Mouse (Mus musculus): ENCODE data around the gene Slc39a13. TPM values are rescaled to one million over a fixed set of nuclear protein-coding genes. Genes with fewer than 3 reads are reported as not detected.
"Not testable (repeated sequence)": the region's sequence is repeated elsewhere in the genome, so short reads cannot be mapped to it uniquely, and the experiment has no call there.

The Slc39a13 gene
- polyA plus RNA-seq, 1 experiment from 2014 or later: 32.3 TPM

DNA sequence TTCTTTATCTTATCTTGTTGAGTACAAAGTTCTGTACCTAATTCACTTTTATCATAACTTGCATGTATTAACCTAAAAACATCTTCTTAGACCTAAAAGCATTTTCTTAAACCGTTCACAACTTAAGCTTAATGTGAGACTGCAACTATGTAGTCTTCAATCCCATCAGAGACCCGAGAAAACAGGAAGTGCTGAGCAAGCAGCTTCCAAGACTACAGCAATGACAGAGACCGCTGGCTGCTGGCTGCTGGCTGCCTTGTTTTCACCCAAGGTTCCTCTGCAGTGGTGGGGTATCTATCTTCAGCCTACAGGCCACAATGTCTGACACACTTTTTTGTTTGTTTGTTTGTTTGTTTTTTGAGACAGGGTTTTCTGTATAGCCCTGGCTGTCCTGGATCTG lies 18.3 kb downstream of the Slc39a13 start:
- ATAC-seq (ENCODE audit: low read depth): no peak
- H3K4me2 ChIP-seq (ENCODE audit: low read depth, low read length): no peak overlapping the region
- H3K27me3 ChIP-seq (ENCODE audit: control insufficient read depth, insufficient read depth, low read length): no peaks in the 10 kb centered on the region
- peaks cover 8% of the 10 kb centered on the region for H3K4me1 ChIP-seq (ENCODE audit: control insufficient read depth, insufficient read depth, low read length)
- H3K9me3 ChIP-seq (ENCODE audit: control insufficient read depth, low read length): no peaks in the 10 kb centered on the region
- 79% methylated on average over 3 of the region's 3 CpGs for WGBS
- H3K27ac ChIP-seq (ENCODE audit: low read depth, low read length): no peak overlapping the region
- peaks cover 14% of the 10 kb centered on the region for H3K36me3 ChIP-seq (ENCODE audit: control insufficient read depth, insufficient read depth, low read length)
- no peak overlapping the region for H3K9ac ChIP-seq (replicated peaks; ENCODE audit: low read depth, low read length)
- H3K4me3 ChIP-seq (ENCODE audit: low read depth, low read length): no peak overlapping the region

DNA sequence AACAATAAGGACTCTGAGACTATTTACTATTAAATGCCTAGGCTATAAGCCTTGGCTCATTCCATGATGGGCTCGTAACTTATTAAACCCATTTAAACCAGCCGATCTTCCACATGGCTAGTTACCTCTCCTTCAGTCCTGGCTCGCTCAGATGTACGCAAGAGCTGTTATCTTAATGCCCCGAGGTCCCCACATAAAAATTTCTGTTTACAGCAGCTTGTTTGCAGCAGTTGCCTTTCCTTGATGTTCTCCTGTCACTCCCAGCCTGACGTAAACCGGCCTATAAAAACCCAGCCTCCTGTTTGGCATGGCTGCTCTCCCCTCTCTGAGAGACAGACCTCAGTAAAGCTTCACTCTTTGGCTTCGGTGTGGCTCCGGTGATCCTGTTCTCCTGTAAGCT lies 22.9 kb downstream of the Slc39a13 start:
- Histone ChIP-seq H3K9ac (replicated peaks; ENCODE audit: low read depth, low read length) (no peak overlapping the region), H3K27me3 (ENCODE audit: control insufficient read depth, insufficient read depth, low read length) (no peaks in the 10 kb centered on the region), H3K4me3 (ENCODE audit: low read depth, low read length) (no peak overlapping the region), H3K9me3 (ENCODE audit: control insufficient read depth, low read length) (no peaks in the 10 kb centered on the region), H3K27ac (ENCODE audit: low read depth, low read length) (no peak overlapping the region), H3K4me1 (ENCODE audit: control insufficient read depth, insufficient read depth, low read length) (no peaks in the 10 kb centered on the region), H3K4me2 (ENCODE audit: low read depth, low read length) (no peak overlapping the region), H3K36me3 (ENCODE audit: control insufficient read depth, insufficient read depth, low read length) (no peaks in the 10 kb centered on the region)
- 65% methylated on average over 9 of the region's 9 CpGs for WGBS
- no peak for ATAC-seq (ENCODE audit: low read depth)

DNA sequence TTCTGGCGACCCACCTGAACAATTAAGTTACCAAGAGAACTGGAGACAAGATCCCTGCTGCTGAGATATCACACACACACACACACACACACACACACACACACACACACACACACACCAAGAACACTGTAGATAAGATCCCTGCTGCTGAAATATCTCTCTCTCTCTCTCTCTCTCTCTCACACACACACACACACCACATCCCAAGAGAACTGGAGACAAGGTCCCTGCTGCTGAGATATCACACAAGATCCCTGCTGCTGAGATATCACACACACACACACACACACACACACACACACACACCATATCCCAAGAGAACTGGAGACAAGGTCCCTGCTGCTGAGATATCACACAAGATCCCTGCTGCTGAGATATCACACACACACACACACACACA lies 24.4 kb downstream of the Slc39a13 start:
- WGBS: 87% methylated on average over 1 of the region's 1 CpGs
- H3K4me1 ChIP-seq (ENCODE audit: control insufficient read depth, insufficient read depth, low read length); H3K4me2 ChIP-seq (ENCODE audit: low read depth, low read length); H3K27me3 ChIP-seq (ENCODE audit: control insufficient read depth, insufficient read depth, low read length); H3K36me3 ChIP-seq (ENCODE audit: control insufficient read depth, insufficient read depth, low read length); H3K9me3 ChIP-seq (ENCODE audit: control insufficient read depth, low read length); H3K4me3 ChIP-seq (ENCODE audit: low read depth, low read length); ATAC-seq (ENCODE audit: low read depth); H3K27ac ChIP-seq (ENCODE audit: low read depth, low read length); H3K9ac ChIP-seq (replicated peaks; ENCODE audit: low read depth, low read length): not testable (repeated sequence)

DNA sequence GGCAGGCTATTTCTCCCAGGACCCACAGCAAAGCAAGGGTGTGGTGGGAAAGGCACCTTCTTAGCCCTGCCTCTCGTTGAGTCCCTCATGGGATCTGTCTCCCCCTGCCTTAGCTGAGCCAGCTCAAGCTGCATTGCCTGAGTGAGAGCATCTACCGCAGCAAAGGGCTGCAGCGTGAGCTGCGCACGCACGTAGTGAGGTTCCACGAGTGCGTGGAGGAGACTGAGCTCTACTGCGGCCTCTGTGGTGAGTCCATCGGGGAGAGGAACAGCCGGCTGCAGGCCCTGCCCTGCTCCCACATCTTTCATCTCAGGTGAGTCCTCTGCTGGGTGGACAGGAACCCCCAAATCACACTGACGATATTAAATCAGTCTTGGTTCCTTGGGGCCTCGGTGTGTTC lies 25.5 kb downstream of the Slc39a13 start:
- Histone ChIP-seq H3K4me1 (ENCODE audit: control insufficient read depth, insufficient read depth, low read length) (no peaks in the 10 kb centered on the region), H3K9me3 (ENCODE audit: control insufficient read depth, low read length) (no peaks in the 10 kb centered on the region), H3K36me3 (ENCODE audit: control insufficient read depth, insufficient read depth, low read length) (no peaks in the 10 kb centered on the region), H3K27ac (ENCODE audit: low read depth, low read length) (no peak overlapping the region), H3K4me3 (ENCODE audit: low read depth, low read length) (no peak overlapping the region), H3K9ac (replicated peaks; ENCODE audit: low read depth, low read length) (no peak overlapping the region), H3K27me3 (ENCODE audit: control insufficient read depth, insufficient read depth, low read length) (no peaks in the 10 kb centered on the region), H3K4me2 (ENCODE audit: low read depth, low read length) (no peak overlapping the region)
- WGBS: 84% methylated on average over 13 of the region's 13 CpGs
- ATAC-seq (ENCODE audit: low read depth): no peak

DNA sequence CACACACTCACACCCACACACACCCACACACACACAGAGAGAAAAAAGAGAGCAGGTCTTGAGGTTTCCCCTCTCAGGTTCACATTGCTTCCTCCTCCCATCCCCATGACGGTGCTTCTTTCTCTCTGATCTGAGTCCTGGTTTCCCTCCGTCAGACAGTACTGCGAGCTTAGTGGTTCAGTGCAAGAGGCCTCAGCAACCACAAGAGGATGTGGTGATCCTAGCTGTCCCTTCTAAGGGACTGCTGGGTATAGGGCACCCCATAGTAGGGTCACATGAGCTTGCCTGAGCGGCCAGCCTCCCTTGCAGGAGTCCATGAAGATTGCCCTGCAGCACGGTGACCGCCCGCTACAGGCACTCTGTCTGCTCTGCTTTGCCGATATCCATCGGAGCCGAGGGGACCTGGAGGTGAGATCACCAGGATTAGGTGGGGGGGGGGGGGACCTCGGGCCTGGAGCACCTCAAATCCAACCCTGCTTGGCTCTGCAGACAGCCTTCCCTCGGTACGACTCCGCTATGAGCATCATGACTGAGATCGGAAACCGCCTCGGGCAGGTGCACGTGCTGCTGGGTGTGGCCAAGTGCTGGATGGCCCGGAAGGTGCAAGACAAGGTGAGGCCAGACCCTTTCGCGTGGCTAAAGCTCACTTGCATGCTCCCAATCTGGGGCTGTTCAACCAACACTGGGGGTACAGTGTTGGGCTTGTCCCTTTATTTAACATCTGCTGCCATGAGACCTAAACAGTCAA lies 27.4 kb downstream of the Slc39a13 start:
- no peak overlapping the region for H3K4me3 ChIP-seq (ENCODE audit: low read depth, low read length)
- H3K27me3 ChIP-seq (ENCODE audit: control insufficient read depth, insufficient read depth, low read length): no peaks in the 10 kb centered on the region
- H3K4me1 ChIP-seq (ENCODE audit: control insufficient read depth, insufficient read depth, low read length): no peaks in the 10 kb centered on the region
- no peak overlapping the region for H3K9ac ChIP-seq (replicated peaks; ENCODE audit: low read depth, low read length)
- H3K27ac ChIP-seq (ENCODE audit: low read depth, low read length): no peak overlapping the region
- no peaks in the 10 kb centered on the region for H3K9me3 ChIP-seq (ENCODE audit: control insufficient read depth, low read length)
- no peak overlapping the region for H3K4me2 ChIP-seq (ENCODE audit: low read depth, low read length)
- H3K36me3 ChIP-seq (ENCODE audit: control insufficient read depth, insufficient read depth, low read length): no peaks in the 10 kb centered on the region
- no peak for ATAC-seq (ENCODE audit: low read depth)
- WGBS: 74% methylated on average over 20 of the region's 21 CpGs

DNA sequence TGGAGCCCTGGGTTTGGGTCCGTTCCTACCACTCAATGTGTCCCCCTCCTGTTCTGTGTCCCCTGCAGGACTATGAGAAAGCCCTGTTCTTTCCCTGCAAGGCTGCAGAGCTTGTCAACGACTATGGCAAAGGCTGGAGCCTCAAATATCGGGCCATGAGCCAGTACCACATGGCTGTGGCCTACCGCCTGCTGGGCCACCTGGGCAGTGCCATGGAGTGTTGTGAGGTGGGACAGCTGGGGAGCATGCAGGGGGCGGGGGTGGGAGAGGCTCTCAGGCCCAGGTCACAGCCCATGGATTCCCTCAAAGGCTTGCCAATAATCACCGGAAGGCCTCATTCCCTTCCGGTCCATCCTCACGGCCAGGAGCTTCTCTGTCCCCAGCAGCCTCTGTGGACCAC lies 28.4 kb downstream of the Slc39a13 start:
- no peaks in the 10 kb centered on the region for H3K27me3 ChIP-seq (ENCODE audit: control insufficient read depth, insufficient read depth, low read length)
- H3K4me2 ChIP-seq (ENCODE audit: low read depth, low read length): no peak overlapping the region
- H3K9ac ChIP-seq (replicated peaks; ENCODE audit: low read depth, low read length): no peak overlapping the region
- no peak for ATAC-seq (ENCODE audit: low read depth)
- no peaks in the 10 kb centered on the region for H3K36me3 ChIP-seq (ENCODE audit: control insufficient read depth, insufficient read depth, low read length)
- no peaks in the 10 kb centered on the region for H3K9me3 ChIP-seq (ENCODE audit: control insufficient read depth, low read length)
- H3K4me1 ChIP-seq (ENCODE audit: control insufficient read depth, insufficient read depth, low read length): no peaks in the 10 kb centered on the region
- no peak overlapping the region for H3K4me3 ChIP-seq (ENCODE audit: low read depth, low read length)
- no peak overlapping the region for H3K27ac ChIP-seq (ENCODE audit: low read depth, low read length)
- WGBS: 78% methylated on average over 8 of the region's 8 CpGs

DNA sequence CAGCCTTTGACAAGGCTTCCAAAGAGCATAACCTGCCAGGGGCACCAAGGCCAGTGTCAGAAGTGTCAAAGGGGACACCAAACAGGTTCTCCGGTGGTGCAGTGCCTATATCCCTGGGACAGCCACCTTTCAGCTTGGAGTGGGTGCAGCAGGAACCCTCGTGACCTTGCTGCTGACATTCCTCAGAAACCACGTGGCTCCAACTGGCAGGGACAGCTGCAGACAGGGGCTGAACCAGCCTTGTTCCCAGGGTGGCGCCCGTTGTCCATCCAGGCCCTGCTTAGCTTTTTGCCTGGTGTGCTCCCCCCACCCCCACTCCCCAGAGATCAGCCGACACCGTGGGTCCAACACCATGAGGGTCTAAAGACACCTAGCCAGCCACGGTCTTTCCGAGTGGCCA lies 34.8 kb downstream of the Slc39a13 start, which contains the start of gene Rapsn:
TSS of gene Rapsn (plus strand) at position 236 of the 400 bp plus-strand sequence.
- 72% methylated on average over 9 of the region's 9 CpGs for WGBS
- no peaks in the 10 kb centered on the region for H3K27me3 ChIP-seq (ENCODE audit: control insufficient read depth, insufficient read depth, low read length)
- no peak within 1 kb of the TSS for H3K4me3 ChIP-seq (ENCODE audit: low read depth, low read length)
- no peaks in the 10 kb centered on the region for H3K36me3 ChIP-seq (ENCODE audit: control insufficient read depth, insufficient read depth, low read length)
- no peak for ATAC-seq (ENCODE audit: low read depth)
- no peak within 1 kb of the TSS for H3K9ac ChIP-seq (replicated peaks; ENCODE audit: low read depth, low read length)
- no peak within 1 kb of the TSS for H3K4me2 ChIP-seq (ENCODE audit: low read depth, low read length)
- no peaks in the 10 kb centered on the region for H3K4me1 ChIP-seq (ENCODE audit: control insufficient read depth, insufficient read depth, low read length)
- H3K9me3 ChIP-seq (ENCODE audit: control insufficient read depth, low read length): no peaks in the 10 kb centered on the region
- no peak within 1 kb of the TSS for H3K27ac ChIP-seq (ENCODE audit: low read depth, low read length)

DNA sequence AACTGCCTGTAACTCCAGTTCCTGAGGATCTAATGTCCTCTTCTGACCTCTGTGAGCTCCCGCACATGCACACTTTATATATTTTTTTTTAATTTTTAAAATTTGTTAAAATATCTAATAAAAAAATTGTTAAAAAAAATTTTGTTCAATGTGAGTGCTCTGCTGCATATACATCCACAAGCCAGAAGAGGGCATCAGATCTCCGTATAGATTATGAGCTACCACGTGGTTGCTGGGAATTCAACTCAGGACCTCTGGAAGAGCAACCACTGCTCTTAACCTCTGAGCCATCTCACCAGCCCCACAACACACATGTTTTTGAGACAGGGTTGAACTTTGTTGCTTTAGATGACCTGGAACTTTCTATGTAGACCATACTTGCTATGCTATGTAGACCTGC lies 37.2 kb downstream of the Slc39a13 start:
- Histone ChIP-seq H3K4me2 (ENCODE audit: low read depth, low read length) (no peak overlapping the region), H3K27ac (ENCODE audit: low read depth, low read length) (no peak overlapping the region), H3K36me3 (ENCODE audit: control insufficient read depth, insufficient read depth, low read length) (no peaks in the 10 kb centered on the region), H3K4me1 (ENCODE audit: control insufficient read depth, insufficient read depth, low read length) (no peaks in the 10 kb centered on the region), H3K9me3 (ENCODE audit: control insufficient read depth, low read length) (no peaks in the 10 kb centered on the region), H3K4me3 (ENCODE audit: low read depth, low read length) (no peak overlapping the region), H3K27me3 (ENCODE audit: control insufficient read depth, insufficient read depth, low read length) (no peaks in the 10 kb centered on the region), H3K9ac (replicated peaks; ENCODE audit: low read depth, low read length) (no peak overlapping the region)
- 16% methylated on average over 3 of the region's 3 CpGs for WGBS
- ATAC-seq (ENCODE audit: low read depth): no peak

DNA sequence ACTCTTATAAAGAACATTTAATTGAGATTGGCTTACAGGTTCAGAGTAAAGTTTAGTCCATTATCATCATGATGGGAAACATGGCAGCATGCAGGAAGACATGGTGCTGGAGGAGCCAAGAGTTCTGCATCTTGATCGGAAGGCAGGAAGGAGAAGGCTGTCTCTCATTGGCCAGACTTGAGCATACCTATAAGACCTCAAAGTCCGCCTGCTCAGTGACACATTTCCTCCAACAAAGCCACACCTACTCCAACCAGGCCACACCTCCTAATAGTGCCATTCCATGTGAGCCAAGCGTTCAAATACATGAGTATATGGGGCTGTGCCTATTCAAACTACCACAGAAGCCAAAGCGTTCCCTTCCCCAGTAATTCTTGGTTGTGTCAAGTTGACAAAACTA lies 39.0 kb downstream of the Slc39a13 start:
- H3K36me3 ChIP-seq (ENCODE audit: control insufficient read depth, insufficient read depth, low read length): no peaks in the 10 kb centered on the region
- no peaks in the 10 kb centered on the region for H3K4me1 ChIP-seq (ENCODE audit: control insufficient read depth, insufficient read depth, low read length)
- no peak for ATAC-seq (ENCODE audit: low read depth)
- no peak overlapping the region for H3K4me3 ChIP-seq (ENCODE audit: low read depth, low read length)
- WGBS: 88% methylated on average over 4 of the region's 4 CpGs
- H3K27me3 ChIP-seq (ENCODE audit: control insufficient read depth, insufficient read depth, low read length): no peaks in the 10 kb centered on the region
- H3K27ac ChIP-seq (ENCODE audit: low read depth, low read length): no peak overlapping the region
- H3K9me3 ChIP-seq (ENCODE audit: control insufficient read depth, low read length): no peaks in the 10 kb centered on the region
- H3K4me2 ChIP-seq (ENCODE audit: low read depth, low read length): no peak overlapping the region
- H3K9ac ChIP-seq (replicated peaks; ENCODE audit: low read depth, low read length): no peak overlapping the region
